In the genomic region with DNA sequence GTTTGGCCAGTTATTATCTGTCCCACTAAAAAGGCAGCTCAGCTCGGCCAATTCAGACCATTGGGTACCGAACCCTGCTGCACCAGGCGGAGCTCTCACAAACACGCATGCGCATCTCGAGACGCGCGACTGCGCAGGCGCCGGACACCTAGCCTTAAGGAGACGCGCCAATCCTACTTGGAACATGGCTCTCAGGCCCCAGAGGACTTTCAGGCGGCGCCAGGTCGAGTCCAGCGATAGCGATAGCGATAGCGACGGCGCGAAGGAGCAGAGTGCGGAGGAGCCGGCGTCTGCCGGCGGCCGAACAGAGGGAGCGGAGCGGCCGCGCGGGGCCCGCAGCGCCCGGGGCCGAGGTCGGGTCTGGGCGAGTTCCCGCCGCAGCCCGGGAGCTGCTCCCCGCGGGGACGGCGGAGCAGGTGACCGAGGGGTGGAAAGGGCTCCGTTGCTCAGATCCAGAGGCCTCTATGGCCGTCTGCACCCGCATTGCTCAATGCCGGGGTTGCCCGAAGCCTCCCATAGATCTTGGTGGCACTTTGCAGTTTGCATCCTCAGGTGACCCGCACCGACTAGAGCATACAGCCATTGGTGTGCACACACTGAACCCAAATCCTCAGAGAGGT, we compare ENCODE assay signal across 1 mouse cellular context.
TF ChIP-seq lines count a peak whose summit lies in the region.

A gene (plus strand): TSS at position 147 of the 620 bp plus-strand sequence.

TF ChIP-seq in CH12.LX, 34 proteins besides CTCF, POLR2A, EP300 and RAD21 (continued from another document):
- TF ChIP-seq ZKSCAN1 (IDR thresholded peaks at IDR 0.05; ENCODE audit: borderline replicate concordance, low read depth, low read length) (no peak), BHLHE40 (IDR thresholded peaks at IDR 0.05; ENCODE audit: low read depth, low read length) (0 out of 2 replicates have a peak, but pooled peaks have one; percentile 14), MXI1 (IDR thresholded peaks at IDR 0.05; ENCODE audit: low read depth, low read length) (no peak; the same call in 1 of the 2 replicates), IRF4 (IDR thresholded peaks at IDR 0.05; ENCODE audit: low read depth, low read length) (peak; percentile 21; the same call in 1 of the 2 replicates), TBP (conservative IDR thresholded peaks at IDR 0.05; ENCODE audit: low read depth, low read length) (0 out of 2 replicates have a peak, but pooled peaks have one; percentile 39), GABPA (IDR thresholded peaks at IDR 0.05; ENCODE audit: insufficient replicate concordance, low read depth, low read length) (no peak), USF2 (conservative IDR thresholded peaks at IDR 0.05; ENCODE audit: low read depth, low read length) (no peak), SIN3A (IDR thresholded peaks at IDR 0.05; ENCODE audit: low read length) (peak; percentile 66), NRF1 (IDR thresholded peaks at IDR 0.05; ENCODE audit: low read depth, low read length) (peak; percentile 99), E2F4 (IDR thresholded peaks at IDR 0.05; ENCODE audit: insufficient replicate concordance, low read depth, low read length) (no peak), MAFK (IDR thresholded peaks at IDR 0.05; ENCODE audit: insufficient replicate concordance, low read length) (no peak), SMC3 (IDR thresholded peaks at IDR 0.05; ENCODE audit: low read depth, low read length) (no peak), UBTF (IDR thresholded peaks at IDR 0.05; ENCODE audit: low read depth, low read length) (0 out of 2 replicates have a peak, but pooled peaks have one; percentile 55), ZNF384 (IDR thresholded peaks at IDR 0.05; ENCODE audit: low read depth, low read length) (no peak), MEF2A (IDR thresholded peaks at IDR 0.05; ENCODE audit: borderline replicate concordance, low read depth, low read length) (no peak), JUN (IDR thresholded peaks at IDR 0.05; ENCODE audit: insufficient read depth, low read depth, low read length) (no peak), JUND (conservative IDR thresholded peaks at IDR 0.05; ENCODE audit: low read depth, low read length) (no peak), USF1 (IDR thresholded peaks at IDR 0.05; ENCODE audit: low read depth, low read length) (no peak), ZMIZ1 (IDR thresholded peaks at IDR 0.05; ENCODE audit: low read depth, low read length) (peak; percentile 77), KAT2A (IDR thresholded peaks at IDR 0.05; ENCODE audit: insufficient replicate concordance, low read length) (0 out of 2 replicates have a peak, but pooled peaks have one; percentile 48), MAZ (IDR thresholded peaks at IDR 0.05; ENCODE audit: low read depth, low read length) (no peak), HCFC1 (IDR thresholded peaks at IDR 0.05; ENCODE audit: low read depth, low read length) (peak; percentile 56), TCF12 (IDR thresholded peaks at IDR 0.05; ENCODE audit: low read depth, low read length) (peak; percentile 70), PAX5 (IDR thresholded peaks at IDR 0.05; ENCODE audit: low read length) (no peak), MYC (IDR thresholded peaks at IDR 0.05; ENCODE audit: low read depth, low read length) (no peak), POLR2AphosphoS2 (IDR thresholded peaks at IDR 0.05; ENCODE audit: low read depth, low read length) (no peak), ZC3H11A (IDR thresholded peaks at IDR 0.05; ENCODE audit: low read depth, low read length) (no peak), ETS1 (conservative IDR thresholded peaks at IDR 0.05; ENCODE audit: low read depth, low read length) (no peak)
TF ChIP-seq in CH12.LX: peak in this region for 12.
